Mouse (Mus musculus) MEL (cell line): ENCODE measurements around the gene Adgrg2.

ENCODE experiments used
- BHLHE40 ChIP-seq: IDR thresholded peaks from 2 replicates; pipeline ENCODE4 v1.6.1; 2012; ENCODE audit warnings: low read depth, mild to moderate bottlenecking, inconsistent platforms, low read length, improper control_type of control experiment, borderline replicate concordance
- CTCF ChIP-seq, 3 experiments: IDR thresholded peaks in 2 of 3; conservative IDR thresholded peaks in 1 of 3; 2 replicates each; pipeline ENCODE4 v1.5.1; 2011 to 2012; ENCODE audit warnings: low read length in 3 of 3, low read depth in 2 of 3, mild to moderate bottlenecking in 2 of 3, improper control_type of control experiment in 1 of 3, inconsistent platforms in 1 of 3, mixed read lengths in 1 of 3, moderate library complexity in 1 of 3; ENCODE audit not compliant: control insufficient read depth in 1 of 3, insufficient read depth in 1 of 3, poor library complexity in 1 of 3, severe bottlenecking in 1 of 3
- E2F4 ChIP-seq: IDR thresholded peaks from 2 replicates; pipeline ENCODE4 v1.6.1; 2011; ENCODE audit warnings: low read depth, low read length, improper control_type of control experiment, borderline replicate concordance
- EP300 ChIP-seq, 2 experiments: IDR thresholded peaks; 2 replicates each; pipeline ENCODE4 v1.6.1; 2011; ENCODE audit warnings: improper control_type of control experiment in 2 of 2, low read length in 2 of 2, low read depth in 1 of 2, mild to moderate bottlenecking in 1 of 2
- GATA1 ChIP-seq: IDR thresholded peaks from 2 replicates; pipeline ENCODE4 v1.6.1; 2011; ENCODE audit warnings: low read depth, low read length, improper control_type of control experiment
- MAFK ChIP-seq: IDR thresholded peaks from 2 replicates; pipeline ENCODE4 v1.6.1; 2011; ENCODE audit warnings: low read depth, mild to moderate bottlenecking, low read length, improper control_type of control experiment, borderline replicate concordance
- MEF2A ChIP-seq: IDR thresholded peaks from 2 replicates; pipeline ENCODE4 v1.6.1; 2014; ENCODE audit warnings: low read depth, mild to moderate bottlenecking, inconsistent platforms, low read length, improper control_type of control experiment; ENCODE audit not compliant: poor library complexity, insufficient replicate concordance, severe bottlenecking; ENCODE audit errors: extremely low read depth
- MYC ChIP-seq: IDR thresholded peaks from 2 replicates; pipeline ENCODE4 v1.6.1; 2011; ENCODE audit warnings: low read depth, mild to moderate bottlenecking, low read length, improper control_type of control experiment, moderate library complexity
- POLR2A ChIP-seq, 2 experiments: IDR thresholded peaks; 2 replicates each; pipeline ENCODE4 v1.6.1; 2011 to 2012; ENCODE audit warnings: low read length in 2 of 2, mild to moderate bottlenecking in 2 of 2, control low read depth in 1 of 2, improper control_type of control experiment in 1 of 2, low read depth in 1 of 2, moderate library complexity in 1 of 2; ENCODE audit not compliant: control insufficient read depth in 1 of 2, insufficient read depth in 1 of 2, poor library complexity in 1 of 2
- UBTF ChIP-seq: IDR thresholded peaks from 2 replicates; pipeline ENCODE4 v1.6.1; 2012; ENCODE audit warnings: low read depth, mild to moderate bottlenecking, inconsistent platforms, low read length, improper control_type of control experiment, moderate library complexity, borderline replicate concordance; ENCODE audit not compliant: insufficient read depth
- USF1 ChIP-seq: IDR thresholded peaks from 2 replicates; pipeline ENCODE4 v1.6.1; 2014; ENCODE audit warnings: low read depth, mild to moderate bottlenecking, inconsistent platforms, low read length, improper control_type of control experiment, moderate library complexity

DNA sequence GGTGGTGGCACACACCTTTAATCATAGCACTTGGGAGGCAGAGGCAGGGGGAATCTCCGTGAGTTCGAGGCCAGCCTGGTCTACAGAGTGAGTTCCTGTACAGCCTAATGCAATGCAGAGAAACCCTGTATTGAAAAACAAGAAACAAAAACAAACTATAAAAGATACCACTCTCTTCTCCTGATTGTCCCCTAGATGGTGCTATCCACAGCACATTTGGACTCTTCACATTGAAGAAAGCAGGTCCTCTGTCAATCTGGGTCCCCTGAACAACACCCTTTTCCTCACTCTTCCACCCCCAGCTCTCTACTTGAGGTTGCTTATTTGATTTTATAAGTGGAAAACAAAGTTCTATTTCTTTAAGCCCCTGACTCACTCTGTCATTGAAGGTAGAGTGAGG is 58.9 kb downstream of the Adgrg2 start:
- TF ChIP-seq UBTF (no peak), GATA1 (no peak), MYC (no peak), CTCF (IDR thresholded peaks at IDR 0.05 in 2 of 3, conservative IDR thresholded peaks at IDR 0.05 in 1 of 3; ENCODE audit: control insufficient read depth in 1 of 3, insufficient read depth in 1 of 3, low read depth in 2 of 3, low read length in 3 of 3, poor library complexity in 1 of 3, severe bottlenecking in 1 of 3) (peak in 2 of 3 experiments; percentile 30 to 64; a peak in 3 of 6 replicates), POLR2A (IDR thresholded peaks at IDR 0.05; ENCODE audit: control insufficient read depth in 1 of 2, insufficient read depth in 1 of 2, low read depth in 1 of 2, low read length in 2 of 2, poor library complexity in 1 of 2) (no peak), EP300 (IDR thresholded peaks at IDR 0.05; ENCODE audit: low read depth in 1 of 2, low read length in 2 of 2) (no peak), USF1 (no peak), BHLHE40 (no peak), MEF2A (no peak), E2F4 (no peak), MAFK (no peak)
